Mouse (Mus musculus): ENCODE measurements around the gene Nos2.

DNA sequence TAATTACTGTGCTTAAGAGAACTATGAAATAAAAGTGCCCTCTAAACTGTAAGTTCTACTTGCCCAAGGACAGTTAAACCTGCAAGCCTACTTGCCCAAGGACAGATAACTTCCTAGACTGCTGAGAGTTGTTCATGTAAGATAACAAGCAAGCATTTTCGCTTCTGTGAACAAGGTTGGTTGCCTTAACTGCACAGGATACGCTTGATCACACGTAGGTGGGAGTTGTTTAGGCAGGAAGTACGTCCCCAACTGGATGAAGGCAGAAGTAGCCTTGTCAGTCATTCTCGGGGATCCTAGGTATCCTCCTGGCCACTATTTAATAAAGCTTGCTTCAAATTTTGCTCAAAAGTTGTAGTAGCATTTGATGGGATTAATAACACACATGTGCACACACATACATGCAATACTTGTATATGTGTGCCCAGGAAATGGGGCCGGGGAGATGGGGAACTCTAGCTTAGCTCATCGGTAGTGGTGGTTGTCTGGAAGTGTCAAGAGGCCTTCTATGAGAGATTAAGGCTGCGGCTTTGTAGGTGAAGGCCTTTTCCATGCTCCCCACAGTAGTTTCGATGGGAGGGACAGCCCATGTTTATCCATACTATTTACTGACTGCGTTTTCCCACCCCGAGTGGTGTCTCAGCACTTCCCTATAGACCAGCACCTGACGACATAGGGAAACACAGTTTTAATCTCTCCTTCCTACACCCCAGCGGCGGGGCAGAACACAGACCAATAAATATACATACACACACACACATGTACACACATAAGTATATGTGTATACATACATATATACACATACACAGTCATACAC is 85.2 kb downstream of the Nos2 start:
- no peak for TF ChIP-seq POLR2A (IDR thresholded peaks at IDR 0.05; ENCODE audit: control insufficient read depth, extremely low read depth, insufficient read depth, low read length, poor library complexity)
- TF ChIP-seq CTCF (IDR thresholded peaks at IDR 0.05; ENCODE audit: borderline replicate concordance, control insufficient read depth, extremely low read depth, insufficient read depth, low read length, poor library complexity) = no peak
